Mouse (Mus musculus): ENCODE results near the gene Epha3.

Epha3 gene

DNA sequence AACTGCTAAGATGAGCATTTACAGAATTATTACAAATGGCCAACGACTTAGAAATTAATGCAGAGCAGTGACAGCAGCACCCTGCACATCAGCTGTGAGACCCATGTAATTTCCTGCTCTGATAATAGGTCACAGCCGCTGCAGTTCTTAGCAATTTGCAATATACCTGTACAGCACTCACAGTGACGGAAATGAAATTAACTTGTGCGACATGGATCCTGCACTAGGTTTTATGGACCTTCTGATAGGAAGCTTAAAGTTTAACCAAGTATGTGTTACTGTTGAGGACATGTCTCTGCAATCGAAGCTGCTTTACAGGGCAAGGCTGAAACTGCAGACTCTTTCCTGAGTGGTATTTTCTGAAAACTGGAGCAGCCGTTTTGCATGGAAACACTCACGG, 80.4 kb downstream of the Epha3 start:
- DNase-seq (ENCODE audit: low spot score in 2 of 2), result no peak

DNA sequence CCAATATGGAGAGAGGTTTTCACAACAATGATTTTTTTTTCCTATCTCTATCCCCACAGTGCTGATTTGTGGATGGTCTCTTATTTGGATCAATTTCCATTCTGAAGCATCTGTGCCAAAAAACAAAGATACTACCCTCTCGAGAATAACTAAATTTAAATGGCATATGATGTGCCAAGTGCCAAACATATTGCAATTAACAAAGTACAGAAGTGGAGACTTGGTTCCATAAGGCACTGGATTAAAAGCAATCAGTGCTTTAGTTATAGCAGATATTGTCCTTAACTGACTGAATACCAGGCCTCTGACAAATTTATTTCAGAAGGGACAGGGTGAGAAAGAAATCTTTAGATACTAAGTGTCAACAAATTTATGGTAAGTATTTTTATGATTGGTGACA, 81.9 kb downstream of the Epha3 start:
- DNase-seq (ENCODE audit: low spot score in 2 of 2), result no peak

DNA sequence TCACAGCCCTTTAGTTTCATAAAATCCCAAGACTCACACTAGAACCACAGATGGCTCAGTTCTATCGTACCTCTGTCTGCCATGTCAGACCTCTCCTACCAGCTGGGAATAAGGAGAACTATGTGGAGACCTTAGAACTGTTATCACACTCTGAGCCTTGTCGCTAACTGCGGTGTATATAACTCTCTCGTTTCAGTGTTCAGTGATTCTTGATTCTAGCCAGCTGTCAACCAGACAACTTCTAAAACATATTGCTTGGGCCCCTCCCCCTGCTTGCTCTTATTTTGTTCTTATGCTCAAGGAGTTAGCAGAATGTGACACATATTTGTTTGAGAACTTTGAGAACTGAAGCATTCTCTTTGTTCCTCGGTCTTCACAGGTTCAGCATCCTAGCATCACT, 83.8 kb downstream of the Epha3 start:
- DNase-seq (ENCODE audit: low spot score in 2 of 2), result no peak

DNA sequence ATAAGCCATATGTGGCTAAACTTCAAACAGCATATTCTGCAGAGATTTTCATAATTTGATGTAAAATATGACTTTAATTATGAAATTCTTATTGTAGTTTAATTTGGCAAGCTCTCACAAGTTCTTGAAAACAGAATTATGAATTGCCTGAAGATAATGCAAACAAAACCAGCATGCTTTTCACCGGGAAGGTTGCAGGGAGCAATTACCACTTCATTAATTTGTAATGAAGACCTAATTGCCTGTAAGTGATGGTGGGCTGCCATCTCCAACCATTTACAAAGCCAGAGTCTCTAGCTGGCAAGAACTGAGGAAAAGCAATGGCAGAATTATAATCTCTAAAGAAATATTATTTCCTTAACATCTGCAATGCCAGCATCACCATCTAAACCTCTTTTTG, 86.2 kb downstream of the Epha3 start:
- no peak for DNase-seq (ENCODE audit: low spot score in 2 of 2)

DNA sequence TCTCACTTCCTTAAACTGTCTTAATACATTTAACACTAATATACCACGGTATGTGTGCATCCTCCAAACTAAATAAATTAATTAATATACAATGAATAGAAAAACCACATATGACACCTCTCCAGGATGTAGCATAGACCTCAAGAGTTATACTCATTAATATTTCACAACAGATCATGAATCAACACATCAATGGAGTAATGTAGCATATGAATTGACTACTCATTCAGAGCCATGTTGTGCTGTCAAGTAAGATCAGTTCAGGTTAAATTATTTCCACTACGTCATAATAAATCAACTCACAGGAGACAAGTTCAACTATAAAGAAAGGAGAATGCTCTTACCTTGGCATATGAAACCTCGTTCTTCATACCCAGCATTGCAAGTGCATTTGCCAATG, 91.4 kb downstream of the Epha3 start:
- no peak for DNase-seq (ENCODE audit: low spot score in 2 of 2)

DNA sequence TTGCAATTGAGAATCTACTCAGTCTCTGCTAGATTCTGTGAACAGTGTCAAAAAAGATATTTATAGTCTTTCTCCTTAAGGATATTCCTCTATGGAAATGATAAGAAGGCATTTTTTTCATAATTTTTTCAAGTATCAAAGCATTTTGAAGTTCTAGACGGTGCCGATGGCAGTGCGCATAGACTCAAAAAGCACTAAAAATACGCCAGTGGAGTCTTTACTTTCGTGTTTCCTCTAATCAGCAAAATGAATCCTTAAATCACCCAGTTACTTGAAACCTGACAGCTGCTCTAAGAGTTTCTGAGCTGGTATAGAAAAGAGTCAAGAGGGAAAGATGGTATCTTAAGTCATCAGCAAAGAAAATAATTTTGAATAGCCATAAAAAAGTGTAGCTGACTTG, 96.4 kb downstream of the Epha3 start:
- no peak for DNase-seq (ENCODE audit: low spot score in 2 of 2)

DNA sequence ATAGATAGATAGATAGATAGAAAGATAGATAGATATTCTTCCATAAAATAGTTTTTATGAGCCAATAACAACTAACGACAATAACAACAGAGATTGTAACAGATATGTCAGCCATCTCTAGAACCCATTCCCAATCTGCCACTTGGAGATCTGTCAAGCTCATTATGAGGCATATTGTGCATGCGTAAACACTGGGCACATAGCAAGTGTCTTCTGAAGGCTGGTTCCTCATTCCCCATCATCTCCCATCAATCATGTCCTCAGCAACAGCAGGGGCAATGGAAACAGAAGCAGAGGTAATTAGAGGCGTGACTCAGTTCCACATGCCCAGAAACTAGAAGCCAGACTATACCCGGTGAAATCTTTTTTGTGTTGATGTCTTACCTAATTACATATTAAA, 102.8 kb downstream of the Epha3 start:
- DNase-seq (ENCODE audit: low spot score in 2 of 2), result no peak

DNA sequence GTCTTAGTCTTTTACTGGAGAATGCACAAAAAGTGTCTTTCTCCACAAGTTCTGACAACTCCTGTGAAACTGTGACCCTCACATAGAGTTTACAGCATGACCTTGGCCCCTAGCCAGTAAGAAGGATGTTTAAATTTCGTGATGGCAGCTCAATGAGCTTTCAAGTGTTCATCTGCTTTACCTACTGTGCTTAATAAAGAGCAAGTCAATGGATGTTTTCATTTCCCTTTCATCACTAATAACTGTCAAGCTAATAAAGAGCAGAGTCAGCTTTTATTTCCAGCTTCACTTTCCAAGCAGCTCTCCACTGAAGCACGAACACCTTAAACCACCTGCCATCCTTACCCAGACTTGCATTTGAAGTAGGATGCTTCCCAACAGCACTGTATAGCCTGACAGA, 103.9 kb downstream of the Epha3 start:
- DNase-seq (ENCODE audit: low spot score in 2 of 2), result no peak

DNA sequence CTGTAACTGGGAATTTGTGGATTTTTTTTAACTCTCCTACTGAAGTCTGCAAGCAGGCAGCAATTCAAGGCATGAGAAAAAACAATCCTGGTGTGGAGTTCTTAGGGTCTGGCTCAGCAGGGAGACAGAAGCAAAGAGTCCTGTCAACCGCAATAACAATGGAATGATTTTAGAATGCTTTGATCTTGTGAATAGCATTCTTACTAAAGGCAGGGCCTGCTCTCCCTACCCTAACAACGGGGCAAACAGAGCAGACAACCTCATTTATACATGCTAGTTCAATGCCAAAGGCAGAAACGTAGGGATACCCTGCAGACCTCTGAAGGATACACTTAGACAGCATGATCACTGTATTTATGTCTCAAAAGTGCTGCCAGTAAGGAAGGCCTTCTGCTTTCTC, 110.9 kb downstream of the Epha3 start:
- DNase-seq (ENCODE audit: low spot score in 2 of 2), result no peak

DNA sequence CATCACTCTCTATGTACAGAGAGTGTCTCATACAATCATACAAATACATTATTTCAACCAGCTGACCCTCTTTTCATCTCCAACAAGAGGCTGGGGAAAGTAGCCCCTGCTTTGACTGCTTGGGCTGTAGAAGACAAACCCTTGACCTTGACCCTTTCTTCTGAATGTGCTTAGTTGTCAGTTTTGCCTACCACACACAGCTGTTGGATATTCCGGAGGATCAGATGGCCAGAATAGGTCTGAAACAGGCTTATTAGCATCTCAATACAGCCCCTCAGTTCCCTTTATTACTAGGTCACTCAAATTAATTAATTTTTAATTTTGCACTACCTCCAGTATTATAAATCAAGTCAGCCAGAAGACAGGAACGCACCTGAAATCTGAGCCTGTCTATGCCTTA, 116.2 kb downstream of the Epha3 start:
- no peak for DNase-seq (ENCODE audit: low spot score in 2 of 2)

DNA sequence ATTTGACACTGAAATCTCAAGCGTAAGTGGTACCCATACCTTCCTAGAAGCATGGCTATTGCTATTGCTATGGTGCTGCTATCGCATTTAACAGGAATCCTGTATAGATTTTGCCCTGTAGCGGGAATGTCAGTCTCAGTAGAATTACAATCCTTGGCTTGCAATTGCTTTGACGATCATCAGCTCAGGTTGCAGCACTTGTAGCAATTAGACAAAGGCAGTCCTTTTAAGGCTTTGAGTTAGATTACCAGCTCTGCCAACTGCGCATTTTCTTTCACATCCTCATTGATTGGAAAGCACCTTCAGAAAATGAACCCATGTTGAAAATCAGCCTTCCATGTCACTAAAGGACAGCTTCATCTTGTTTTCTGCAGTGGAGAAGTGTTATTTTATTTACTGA, 118.5 kb downstream of the Epha3 start:
- DNase-seq (ENCODE audit: low spot score in 2 of 2), result no peak

DNA sequence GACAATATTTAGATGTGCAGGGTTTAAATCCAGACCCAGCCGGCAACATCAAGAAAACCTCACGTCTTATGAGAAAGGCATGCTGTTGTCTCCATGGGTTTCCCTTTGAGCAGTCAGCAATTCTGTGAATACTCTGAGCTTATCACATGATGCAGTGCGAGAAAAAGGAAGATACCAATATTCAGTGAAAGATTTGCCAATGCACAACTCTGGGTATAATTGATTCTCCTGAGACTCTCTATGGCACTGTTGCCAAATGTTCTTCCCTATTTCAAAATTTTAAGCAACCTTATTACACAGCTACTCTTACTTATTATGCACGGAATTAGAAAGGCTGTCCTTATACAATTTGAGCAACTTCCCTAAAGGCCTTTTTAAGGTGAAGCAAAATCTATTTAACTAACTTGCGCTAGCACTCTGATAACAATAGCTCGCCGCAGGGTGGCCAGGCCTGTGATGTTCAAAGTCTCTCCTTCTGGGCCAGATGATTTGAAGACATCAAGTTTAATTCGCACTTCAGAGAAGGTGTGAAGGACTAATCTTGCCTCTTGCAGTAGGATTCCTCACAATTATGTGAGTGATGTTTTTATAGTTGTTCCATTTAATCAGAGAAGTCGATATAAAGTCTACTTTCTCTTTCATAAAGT, 120.6 kb downstream of the Epha3 start:
- DNase-seq (ENCODE audit: low spot score in 2 of 2), result no peak

DNA sequence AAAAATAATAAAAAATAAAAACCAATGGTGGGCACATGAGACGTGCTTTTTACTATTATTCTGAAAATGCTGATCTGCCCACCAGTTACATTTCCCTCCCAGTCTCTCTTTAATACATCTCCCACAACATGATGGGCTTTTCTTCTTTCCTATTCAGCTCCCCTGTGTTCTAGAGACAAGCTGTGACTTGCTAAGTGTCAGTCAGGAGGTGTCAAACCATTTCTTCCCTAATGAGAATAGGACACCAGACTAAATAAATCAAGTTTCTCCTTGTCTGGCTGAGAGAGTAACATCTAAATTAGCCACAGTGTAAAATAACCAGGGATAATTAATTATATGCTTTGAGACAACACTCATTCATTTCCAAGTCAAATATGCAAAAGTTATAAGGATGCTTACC, 144.7 kb downstream of the Epha3 start:
- DNase-seq (ENCODE audit: low spot score in 2 of 2), result no peak

DNA sequence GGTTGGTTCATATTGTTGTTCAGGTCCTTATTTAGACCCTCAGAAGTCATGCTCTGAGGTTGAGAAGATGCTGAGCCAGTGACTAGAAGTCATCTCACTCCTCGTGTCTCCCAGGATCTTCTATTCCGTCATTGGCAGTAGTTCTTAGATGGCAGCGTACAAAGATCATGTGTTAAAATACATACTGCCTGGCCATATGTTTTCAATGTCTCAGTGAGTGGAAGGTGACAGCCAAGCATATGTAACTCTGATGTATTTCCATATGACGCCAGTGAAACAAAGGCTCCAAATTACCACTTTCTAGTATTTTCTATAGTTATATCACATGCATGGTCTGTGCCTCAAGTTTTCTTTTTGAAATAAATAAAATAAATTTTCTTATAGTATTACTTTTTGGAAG, 146.7 kb downstream of the Epha3 start:
- DNase-seq (ENCODE audit: low spot score in 2 of 2), result no peak

DNA sequence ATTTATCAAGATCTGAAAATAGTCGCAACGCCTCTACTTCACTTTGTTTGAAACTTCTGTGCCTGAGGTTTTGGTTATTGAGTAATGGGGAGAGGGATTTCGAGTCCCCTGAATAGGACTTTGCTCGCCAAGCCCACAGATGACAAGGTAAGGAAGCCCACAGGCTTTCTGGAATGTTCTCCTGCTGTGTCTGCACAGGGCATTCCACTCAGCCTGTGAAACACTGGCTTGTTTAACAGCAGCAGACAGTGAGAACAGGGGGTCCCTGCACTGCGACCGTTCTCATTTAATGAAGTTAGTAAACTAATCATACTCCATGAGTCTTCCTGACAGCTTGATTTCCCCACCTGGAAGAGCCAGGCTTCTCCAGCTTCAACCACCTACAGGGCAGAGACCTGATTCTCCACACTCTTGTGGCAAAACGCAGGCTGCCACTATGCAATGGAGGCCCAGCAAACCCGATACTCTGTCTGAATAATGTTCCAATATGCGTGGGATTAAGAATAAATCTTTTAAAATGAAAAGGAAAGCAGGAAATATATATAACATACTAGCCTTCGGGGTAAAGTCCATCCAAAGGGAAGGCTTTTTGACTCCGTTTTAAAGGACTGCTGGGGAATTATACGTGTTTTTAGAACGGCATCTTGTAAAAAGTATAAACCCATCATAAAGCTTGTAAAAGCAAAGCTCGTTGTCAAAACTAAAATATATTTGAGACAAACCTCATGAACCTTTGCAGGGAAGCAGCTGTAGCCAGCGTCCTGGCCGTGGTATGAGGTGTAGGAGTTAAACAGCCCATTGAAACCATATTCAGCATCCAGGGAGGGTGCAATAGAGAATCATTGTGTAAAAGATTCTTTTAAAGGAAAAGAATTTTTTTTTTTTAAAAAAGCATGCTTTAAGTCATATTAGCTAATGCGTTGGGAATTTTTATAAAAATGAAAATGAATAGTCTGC, 156.8 kb downstream of the Epha3 start:
- DNase-seq (ENCODE audit: low spot score in 2 of 2), result no peak

DNA sequence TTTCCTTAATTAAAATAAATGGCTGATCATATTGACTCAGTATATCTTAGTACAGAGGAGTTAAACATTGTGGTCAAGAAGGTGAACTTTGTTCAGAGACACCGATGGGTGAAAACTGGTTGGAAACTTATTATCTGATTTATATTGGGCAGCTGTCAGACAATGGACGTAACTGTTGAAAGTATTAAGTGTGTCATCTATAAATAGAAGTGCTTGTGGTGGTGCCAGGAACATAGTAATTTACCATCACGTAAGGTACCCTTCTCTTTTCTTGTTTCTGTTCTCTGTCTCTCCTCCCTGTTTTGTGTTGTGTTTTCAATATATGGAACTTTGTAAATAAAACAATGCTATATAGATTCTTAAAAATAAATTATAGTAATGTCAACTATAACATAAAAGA, 174.6 kb downstream of the Epha3 start:
- no peak for DNase-seq (ENCODE audit: low spot score in 2 of 2)

DNA sequence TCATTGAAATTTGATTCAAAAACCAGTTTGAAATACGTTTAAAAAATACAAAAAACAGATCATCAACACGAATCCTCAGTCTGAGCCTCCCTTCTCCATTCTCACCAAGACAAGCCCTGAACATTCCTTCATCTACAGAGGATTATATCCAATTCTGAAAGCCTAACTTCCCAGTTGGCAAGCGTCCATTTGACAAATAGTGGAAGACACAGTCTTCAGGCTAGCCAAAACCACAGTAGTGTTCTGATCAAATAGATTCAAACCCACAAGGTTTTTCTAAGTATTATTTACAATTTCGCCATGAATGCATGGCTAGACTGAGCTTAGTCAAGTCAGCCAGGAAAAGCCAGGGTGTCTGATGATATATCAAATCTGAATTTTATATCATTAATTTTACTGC, 179.8 kb downstream of the Epha3 start:
- DNase-seq (ENCODE audit: low spot score in 2 of 2), result no peak

DNA sequence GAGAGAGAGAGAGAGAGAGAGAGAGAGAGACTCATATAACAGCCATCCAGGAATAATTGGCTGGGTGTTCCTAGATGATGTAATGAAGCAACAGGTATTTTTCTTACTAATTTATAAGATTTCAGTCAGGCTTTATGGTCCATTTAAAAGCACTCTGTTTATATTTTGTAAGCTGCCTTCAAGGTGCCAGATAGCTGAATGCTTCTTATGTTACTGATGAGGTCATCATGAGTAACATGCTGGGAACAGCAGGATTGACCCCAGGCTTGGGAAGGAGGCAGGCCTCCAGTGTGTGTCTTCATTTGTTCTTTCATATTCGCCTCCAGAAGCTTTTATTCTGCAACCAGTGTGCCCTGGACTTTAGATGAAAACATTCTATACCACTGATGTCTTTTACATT, 189.5 kb downstream of the Epha3 start:
- DNase-seq (ENCODE audit: low spot score in 2 of 2), result no peak

DNA sequence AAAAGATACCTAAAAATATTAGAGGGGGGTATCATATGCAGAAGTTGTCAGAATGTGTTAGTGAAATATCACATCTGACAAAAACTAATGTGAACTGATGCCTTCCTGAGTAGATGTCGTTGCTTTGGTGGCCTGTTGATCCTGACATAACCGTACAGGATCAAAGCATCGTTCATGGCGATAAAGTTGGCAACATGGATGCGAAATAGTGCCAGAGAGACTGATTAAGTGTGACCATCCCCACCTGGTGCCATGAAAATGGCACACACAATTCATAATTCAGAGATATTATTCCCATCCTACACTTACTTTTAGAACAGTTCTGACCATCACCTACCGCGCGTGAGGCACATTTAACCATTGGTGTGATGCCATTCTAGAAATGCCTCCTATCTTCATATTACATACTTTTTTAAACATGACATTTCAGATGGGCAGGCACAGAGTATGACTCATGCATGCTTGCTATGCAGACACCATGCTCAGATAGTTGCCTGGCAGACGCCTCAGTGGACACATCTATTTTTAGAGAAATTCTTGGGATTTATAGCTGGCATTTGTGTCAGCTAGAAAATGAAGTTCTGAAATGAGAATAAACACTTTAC, 190.6 kb downstream of the Epha3 start:
- no peak for DNase-seq (ENCODE audit: low spot score in 2 of 2)

DNA sequence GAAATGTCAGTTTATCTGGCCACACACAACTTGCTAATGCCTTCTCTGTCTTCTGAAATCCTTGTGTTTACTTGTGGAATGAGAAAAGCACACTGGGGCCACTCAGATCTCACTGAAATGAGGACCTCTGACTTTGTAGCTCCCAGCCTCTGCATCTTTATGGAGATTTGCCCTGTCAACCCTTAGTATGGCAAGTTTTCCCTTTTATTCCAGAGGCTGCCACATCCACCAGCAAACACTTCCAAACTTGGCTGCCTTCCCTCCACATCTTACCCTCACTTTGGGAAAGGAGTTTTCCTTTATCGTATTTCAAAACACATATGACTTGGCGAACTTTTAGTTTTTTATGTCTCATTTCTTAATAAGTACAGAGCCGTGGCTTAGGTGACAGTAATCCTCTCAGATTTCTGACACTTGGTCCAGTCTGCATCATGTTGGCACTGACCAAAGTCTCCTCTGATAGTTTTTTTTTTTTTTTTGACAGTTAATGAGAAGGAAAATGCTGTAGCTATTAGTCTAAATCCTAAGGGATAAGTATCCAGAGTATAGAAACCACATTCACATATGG, 198.0 kb downstream of the Epha3 start:
- no peak for DNase-seq (ENCODE audit: low spot score in 2 of 2)

DNA sequence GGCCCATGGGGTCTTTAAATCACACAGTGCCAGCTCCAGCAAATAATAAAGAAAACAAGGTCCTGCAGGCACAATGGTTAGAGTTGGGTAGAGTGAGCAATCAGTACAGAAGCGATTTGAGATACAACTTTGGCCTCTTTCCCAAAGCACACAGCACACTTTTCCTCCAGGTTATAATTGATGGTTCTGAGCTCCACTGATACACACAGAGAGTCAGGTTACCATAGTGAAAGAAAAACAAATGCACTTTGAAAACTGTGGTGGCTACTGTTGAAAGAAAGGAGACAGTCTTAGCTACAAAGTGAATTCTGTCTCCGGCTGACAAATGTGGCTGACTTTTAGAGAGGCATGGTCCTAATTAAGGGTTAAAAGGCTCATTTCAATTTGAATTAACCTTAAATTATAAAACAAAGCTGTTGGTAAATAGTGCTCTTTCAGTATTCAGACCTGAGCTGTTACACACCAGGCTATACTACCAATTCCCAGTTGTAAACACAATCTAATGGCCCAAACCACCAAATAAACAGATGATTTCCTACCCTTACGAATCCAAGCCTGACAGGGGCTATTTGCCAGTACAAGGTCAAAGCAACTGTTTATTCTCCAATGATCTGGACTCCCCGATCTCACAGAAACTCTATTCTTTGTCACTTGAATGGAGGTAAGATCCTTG, 205.5 kb downstream of the Epha3 start:
- DNase-seq (ENCODE audit: low spot score in 2 of 2), result no peak

DNA sequence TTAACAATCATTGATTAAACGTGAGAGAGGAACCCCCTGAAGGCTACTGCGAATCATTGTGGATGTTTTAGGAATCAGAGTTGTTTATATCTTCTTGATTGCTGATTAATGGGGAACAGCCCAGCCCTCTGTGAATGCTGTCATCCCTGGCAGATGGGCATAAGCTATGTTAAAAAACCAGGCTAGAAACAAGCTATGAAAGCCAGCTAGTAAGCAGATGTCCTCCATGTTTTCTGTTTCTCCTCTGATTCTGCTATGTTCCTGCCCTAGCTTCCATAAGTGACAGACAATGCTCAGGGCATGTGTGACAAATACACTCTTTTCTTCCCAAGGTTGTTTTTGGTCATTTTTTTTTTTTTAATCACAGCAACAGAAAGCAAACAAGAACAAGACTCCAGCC, 206.2 kb downstream of the Epha3 start:
- no peak for DNase-seq (ENCODE audit: low spot score in 2 of 2)

Data from frontal cortex, postnatal 14 days (tissue).